Mouse (Mus musculus) cerebellum, adult 9-10 months (tissue): Measurements from ENCODE around the gene Zfp850.
"Not testable (repeated sequence)": the region's sequence is repeated elsewhere in the genome, so short reads cannot be mapped to it uniquely, and the experiment has no call there.

Experiments used
- DNase-seq: peaks from one replicate; pipeline ENCODE4 v3.0.0; 2022

Zfp850 gene

DNA sequence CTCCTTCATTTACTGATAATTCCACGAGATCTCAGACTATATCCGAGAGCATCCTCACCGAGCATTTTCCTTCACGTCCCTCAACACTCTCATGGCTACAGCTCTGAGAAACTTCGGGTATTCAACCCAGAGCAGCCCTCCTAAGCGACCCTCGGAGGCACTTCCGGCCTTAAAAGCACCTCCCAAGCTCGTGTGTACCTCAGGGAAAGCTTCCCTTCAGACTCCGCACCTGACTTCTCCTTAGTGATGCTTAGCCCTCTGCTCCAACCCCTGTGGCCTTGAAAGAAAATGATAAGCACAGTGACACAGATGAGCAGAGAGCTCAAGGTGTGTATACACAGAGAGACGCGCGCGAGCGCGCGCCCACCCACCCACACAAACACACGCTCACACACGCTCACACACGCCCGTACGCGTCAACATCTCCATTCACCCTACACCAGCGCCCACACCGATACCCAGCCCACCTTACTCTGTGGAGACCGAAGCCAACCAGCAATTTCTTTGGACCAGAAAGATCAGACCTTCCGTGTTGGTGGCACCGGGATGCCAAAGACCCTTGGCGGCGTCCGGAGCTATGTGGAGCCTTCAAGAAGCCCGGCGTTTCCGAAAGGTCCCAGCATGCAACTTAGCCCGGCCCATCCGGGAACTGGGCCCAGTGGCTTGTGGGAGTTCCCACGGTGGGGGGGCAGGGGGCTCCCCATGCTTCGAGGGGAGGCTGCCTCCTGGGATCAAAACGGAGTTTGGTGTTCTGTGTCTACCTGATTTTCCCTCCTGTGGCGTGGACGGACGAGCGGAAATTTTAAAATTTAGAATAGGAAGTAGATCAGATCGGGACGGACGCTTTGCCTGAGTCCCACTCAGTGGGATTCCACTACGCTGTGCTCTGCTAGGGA lies at the start of gene Zfp850:
Gene Zfp850 (minus strand): TSS at position 567 of the 896 bp plus-strand sequence.
- DNase-seq, result peak; percentile 78

DNA sequence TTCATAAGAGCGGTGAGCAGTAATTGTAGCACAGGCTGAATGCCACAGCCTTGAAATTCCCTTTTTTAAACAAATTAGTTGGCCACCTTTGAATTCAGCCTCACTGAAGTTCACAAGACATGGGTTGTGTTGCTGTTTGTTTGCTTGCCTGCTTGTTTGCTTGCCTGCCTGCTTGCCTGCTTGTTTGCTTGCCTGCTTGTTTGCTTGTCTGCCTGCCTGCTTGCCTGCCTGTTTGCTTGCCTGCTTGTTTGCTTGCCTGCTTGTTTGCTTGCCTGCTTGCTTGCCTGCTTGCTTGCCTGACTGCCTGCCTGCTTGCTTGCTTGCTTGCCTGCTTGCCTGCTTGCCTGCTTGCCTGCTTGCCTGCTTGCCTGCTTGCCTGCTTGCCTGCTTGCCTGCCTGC lies 46.1 kb upstream of the Zfp850 start:
- DNase-seq, result no peak

DNA sequence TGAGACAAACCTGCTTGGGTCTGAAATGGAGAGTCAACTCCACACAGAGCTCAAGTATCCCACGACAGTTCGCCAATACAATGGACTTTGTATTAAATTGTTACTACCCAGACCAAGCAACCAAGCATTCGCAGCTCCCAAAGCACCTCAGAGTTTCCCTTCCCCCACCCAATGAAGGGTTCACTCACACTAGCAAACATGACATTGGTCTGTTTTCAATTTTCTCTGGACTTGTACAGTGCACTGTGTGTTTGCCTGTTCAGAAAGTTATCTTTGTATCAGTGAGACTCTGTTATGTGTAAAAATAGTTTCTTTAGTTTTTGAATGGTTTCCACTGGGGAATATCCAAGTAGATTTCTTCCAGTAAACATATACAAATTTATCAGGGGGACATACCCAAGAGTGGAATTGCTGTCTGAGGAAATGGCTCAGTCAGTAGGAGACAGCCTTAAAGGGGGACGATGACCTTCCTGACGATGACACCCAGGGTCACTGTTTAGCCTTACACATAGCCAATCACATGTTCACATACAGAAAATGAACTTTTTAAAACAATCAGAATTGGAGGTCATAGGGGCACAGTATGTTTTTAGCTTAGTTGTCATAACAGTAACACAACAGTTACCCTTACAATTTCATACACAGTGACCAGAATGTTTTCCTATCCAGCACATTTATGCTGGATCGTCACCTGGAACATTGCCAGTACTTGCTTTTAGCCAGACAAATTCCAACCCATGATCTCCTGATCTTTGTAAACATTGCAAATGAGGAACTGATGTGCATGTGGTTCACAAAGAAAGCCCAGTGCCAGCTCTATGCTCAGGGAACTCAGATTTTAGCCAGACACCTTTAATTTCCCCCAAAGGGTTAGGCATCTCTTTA lies 39.4 kb upstream of the Zfp850 start:
- no peak for DNase-seq

DNA sequence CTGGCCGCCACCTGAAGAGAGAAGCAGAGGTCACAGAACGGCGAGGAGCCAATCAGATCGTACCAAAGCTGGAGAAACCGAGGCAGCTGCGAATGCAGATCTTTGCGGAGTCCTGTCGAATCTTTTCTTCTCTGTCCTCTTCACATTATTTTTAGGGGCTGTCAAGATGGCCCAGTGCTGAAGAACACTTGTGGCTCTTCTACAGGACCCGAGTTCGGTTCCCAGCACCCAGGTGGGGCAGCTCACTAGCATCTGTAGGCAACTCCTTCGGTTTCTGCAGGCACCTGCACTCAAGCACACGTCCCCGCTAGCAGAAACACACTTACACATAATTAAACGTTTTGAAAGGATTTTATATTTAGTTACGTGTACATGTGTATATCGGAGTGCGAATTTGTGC lies 36.7 kb upstream of the Zfp850 start:
- no peak for DNase-seq

DNA sequence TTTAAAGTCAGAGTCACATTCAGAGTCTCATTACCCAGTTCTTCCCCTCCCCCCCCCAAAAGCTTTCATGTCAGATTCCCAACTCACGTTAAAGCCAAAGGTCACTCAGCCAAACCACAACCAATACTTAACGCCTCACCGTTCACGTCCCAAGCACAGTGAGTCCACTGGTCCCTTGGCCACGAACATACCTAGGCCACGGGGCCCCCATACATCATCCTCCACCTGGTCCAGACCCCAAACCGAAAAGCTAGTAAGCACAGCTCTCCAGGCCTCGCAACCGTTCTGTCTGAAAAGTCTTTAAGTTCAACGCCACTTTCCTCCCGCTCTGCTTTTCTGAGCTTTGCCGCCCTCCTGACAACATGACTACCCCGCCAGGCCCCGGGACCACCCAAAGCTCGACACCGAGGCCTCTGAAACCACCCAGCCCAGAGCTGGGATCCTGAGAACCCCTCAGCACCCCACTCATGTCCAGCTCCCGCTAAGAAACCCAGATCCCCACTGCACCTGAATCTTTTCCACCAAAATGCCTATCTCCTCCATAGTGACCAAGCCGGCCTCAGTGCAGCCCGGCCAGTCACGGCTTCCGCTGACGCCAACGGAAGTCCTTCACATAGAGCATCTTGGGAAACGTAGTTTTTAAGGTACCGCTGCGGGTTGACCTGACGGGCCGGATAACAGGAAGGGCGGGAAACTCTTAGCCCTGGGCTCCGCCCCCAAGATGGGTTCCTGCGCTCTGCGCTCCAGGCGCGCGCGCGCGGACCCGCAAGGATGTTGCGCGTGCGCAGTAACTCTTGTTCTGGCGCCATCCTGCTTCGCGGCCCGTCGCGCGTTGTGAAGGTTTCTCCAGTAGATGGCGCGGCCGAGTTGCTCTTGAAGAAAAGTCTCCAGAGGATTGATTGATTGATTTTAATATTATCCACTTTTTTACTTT lies 35.8 kb upstream of the Zfp850 start, which contains the start of gene Psmc4:
Gene Psmc4 (minus strand): TSS at position 626 of the 934 bp plus-strand sequence.
- peak; percentile 99 for DNase-seq

DNA sequence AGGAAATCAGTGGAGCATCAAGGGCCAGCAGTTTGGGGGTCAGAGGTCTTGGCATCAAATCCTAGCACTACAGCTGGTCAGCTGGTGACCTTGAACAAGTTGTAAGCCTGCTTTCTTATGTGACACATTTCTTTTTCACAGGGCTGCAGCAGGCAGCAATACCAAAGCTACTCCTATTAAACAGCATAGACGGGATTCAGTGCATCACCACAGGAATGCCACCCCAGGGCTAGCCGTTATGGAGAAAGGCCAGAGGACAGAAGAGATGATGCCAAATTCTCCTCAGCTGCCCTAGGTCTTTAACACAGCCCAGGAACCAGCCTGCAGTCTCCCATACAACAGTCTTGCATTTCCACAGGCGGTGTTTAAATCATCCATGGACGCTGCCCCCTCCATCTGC lies 30.6 kb upstream of the Zfp850 start:
- DNase-seq, result no peak

DNA sequence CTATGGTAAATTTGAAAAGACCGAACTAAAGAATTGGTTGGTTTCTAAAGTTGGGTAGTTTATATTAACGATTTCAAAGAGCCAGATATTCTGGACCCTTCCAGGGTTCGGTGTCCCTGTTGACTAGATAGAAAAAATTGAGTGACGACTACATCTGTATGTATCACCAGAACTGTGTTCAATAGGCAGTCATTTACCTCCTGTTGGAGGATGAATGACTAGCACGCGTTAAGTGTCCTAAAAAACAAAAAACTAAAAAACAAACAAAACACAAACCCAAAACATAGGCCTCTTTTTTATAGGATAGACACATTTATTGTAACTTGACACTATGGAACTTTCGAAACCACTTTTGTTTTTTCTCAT lies 513 bp upstream of the Zfp850 start:
- DNase-seq, result peak; percentile 20

DNA sequence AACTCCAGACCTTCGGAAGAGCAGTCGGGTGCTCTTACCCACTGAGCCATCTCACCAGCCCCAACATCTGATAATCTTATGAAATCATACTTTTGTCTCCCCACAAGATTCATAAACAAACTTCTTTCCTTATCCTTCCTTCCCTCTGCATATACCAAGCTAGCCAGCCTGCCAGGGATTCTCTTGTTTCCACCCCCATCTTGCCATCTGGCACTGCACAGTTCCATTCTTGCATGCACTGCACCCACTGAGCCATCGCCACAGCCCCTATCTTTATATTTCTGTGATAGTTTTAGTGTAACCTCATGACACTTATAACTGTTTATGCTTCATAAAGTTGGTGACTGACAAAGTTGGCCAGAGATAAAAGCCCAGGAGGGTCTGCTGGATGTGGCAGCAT lies 3.6 kb downstream of the Zfp850 start:
- no peak for DNase-seq

DNA sequence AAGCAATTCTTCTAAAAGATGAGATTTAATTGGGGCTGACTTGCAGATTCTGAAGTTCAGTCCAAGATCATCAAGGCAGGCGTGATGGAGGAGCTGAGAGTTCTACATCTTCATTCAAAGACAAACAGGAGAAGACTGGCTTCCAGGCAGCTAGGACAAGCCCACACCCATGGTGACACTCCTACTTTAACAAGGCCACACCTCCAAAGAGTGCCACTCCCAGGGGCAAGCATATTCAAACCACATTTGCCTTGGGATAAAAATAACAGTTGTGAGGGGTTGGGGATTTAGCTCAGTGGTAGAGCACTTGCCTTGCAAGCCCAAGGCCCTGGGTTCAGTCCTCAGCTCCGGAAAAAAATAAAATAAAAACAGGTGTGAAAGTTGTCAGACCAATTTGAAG lies 31.7 kb downstream of the Zfp850 start:
- peak; percentile 9 for DNase-seq

DNA sequence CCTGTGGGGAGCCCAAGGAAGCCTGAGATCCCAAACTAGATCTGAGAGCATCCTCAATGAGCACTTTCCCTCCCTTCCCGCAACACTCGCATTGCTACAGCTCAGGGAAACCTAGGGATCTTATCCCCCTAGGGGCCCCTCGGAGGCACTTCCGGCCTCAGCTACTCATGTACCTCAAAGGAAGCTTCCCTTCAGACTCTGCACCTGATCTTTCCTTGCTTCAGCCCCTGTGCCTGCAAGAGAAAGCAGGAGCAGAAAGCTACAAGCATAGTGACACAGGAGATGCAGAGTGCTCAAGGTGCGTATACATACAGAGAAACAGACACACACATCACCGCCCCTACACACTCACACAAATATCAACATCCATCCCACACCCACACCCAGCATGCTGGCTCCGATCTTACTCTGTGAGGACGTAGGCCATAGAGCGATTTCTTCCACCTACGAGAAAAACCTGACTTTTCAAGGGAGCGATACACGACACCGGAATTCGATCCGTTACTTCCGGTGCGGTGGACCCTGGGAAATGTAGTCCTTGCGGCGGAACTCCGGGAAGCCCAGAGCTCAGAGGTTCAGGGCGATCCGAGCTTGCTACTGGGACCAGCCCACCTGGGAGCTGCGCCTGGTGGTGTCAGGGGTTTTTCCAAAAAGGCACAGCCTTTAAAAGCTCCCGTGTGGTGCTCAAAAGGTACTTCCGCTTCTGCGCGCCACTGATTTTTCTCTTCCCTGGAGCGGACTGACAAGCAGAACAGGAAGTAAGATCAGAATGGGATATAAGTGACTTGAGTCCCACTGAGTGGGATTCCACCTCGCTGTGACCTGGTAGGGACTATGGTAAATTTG lies 35.0 kb downstream of the Zfp850 start, which contains the start of gene Zfp780b:
Gene Zfp780b (minus strand): TSS at position 489 of the 846 bp plus-strand sequence.
- DNase-seq, result peak; percentile 71

DNA sequence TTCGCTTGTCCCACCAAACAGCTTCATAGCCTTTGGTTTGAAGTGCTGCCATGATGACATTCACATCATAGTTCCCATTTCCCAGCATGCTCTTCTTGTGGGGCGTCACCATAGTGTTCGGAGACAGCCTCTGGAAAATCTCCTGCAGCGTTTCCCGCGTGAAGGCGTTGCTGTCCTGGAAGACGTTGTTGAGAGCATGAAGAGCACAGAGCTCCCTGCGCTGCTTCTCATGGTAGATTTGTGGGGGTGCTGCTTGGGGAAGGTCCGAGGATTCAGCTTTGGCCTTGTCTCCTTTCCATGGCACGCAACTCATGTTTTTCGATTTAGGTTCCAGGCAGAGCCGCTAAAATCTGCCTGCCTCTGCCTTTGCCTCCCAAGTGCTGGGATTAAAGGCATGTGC lies 64.5 kb downstream of the Zfp850 start:
- DNase-seq, result not testable (repeated sequence)

DNA sequence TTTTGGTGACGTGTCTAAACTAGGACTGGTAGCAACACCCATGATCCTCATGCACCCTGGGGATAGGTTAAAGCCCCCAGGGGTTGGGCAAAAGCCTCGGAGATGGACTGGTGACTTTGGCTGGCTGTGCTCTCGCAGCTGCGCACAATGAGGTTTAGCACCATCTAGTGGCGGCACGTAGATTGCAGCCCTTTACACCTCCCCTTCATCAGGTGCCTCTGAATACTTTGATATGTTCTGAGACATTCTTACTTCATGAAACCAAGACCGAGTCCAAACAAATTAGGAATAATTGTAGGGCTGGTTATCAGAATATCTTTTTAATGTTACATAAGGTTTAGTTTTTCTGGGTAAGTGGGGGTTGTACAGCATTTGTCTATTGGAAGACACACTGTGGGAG lies 72.0 kb downstream of the Zfp850 start:
- DNase-seq, result not testable (repeated sequence)
